Mouse (Mus musculus) heart, adult 2 months (tissue): ENCODE results near the gene Hist1h4a.

Experiments used
- CTCF ChIP-seq: fragments of 200-600 bp; IDR thresholded peaks from 2 replicates; pipeline ENCODE4 v1.8.1; 2022; ENCODE audit warnings: antibody characterized with exemption, mild to moderate bottlenecking, moderate library complexity
- EP300 ChIP-seq: fragments of 200-500 bp; IDR thresholded peaks from 2 replicates; pipeline ENCODE4 v1.6.1; 2011; ENCODE audit warnings: low read depth, low read length, control low read depth; ENCODE audit not compliant: insufficient read depth
- POLR2A ChIP-seq: fragments of 200-500 bp; IDR thresholded peaks from 2 replicates; pipeline ENCODE4 v1.6.1; 2011; ENCODE audit warnings: mild to moderate bottlenecking, low read depth, low read length, control low read depth; ENCODE audit not compliant: insufficient read depth

GRCm38 (mm10) chr13:23717176-23717575 is 43.9 kb downstream of the Hist1h4a start:
- TF ChIP-seq POLR2A = no peak
- no peak for TF ChIP-seq EP300
- TF ChIP-seq CTCF = no peak
